Mouse (Mus musculus) left cerebral cortex, postnatal 25 days (tissue): Measurements from ENCODE around the gene 2810006K23Rik. TPM values are rescaled to one million over a fixed set of nuclear protein-coding genes. Genes with fewer than 3 reads are reported as not detected.
A peak's percentile ranks its signal among the peaks of the same experiment; 100 is the strongest.
"Not testable (repeated sequence)": the region's sequence is repeated elsewhere in the genome, so short reads cannot be mapped to it uniquely, and the experiment has no call there.

Experiments
- DNase-seq, 2 experiments: peaks; one replicate each; pipeline ENCODE4 v3.0.0; 2022; ENCODE audit warnings: low spot score in 2 of 2, mixed read lengths in 1 of 2
- intact Hi-C: fragments of 180-260 bp; cut with DNase I; formaldehyde crosslinking; loops from one replicate; pipeline ENCODE4 v1.15.1; 2025
- total RNA-seq, 2 experiments: library from RNA; stranded (reverse); gene quantifications; 2 replicates each; pipeline ENCODE4 v1.2.3; 2021

The 2810006K23Rik gene
- total RNA-seq, result 10 to 100 TPM; 16.4 to 17.5 TPM

GRCm38 (mm10) chr5:124327510-124328364, at the start of gene 2810006K23Rik, which contains the start of gene Mphosph9:
Gene 2810006K23Rik, plus strand, starts transcription at chr5:124328089.
Gene Mphosph9, minus strand, starts transcription at chr5:124327972.
- DNase-seq, result peak; percentile 99 to 100
- intact Hi-C loops, result no loop called here

- intact Hi-C loops, result no loop called here
- DNase-seq, result no peak
These were observed 45.0 kb upstream of the 2810006K23Rik start for GRCm38 (mm10) chr5:124282854-124283253.

GRCm38 (mm10) chr5:124284330-124284729, 43.6 kb upstream of the 2810006K23Rik start:
- DNase-seq, result no peak
- intact Hi-C loops, result no loop called here

GRCm38 (mm10) chr5:124287616-124288247, 40.2 kb upstream of the 2810006K23Rik start:
- intact Hi-C loops, result loop anchor here (5.0 kb wide), 2 partner anchors 35 to 125 kb away; no protein-coding TSS in a partner anchor
- DNase-seq, result peak in 1 of 2 experiments; percentile 90

GRCm38 (mm10) chr5:124290216-124290615, 37.7 kb upstream of the 2810006K23Rik start:
- intact Hi-C loops, result no loop called here
- DNase-seq, result peak in 1 of 2 experiments; percentile 83

DNA sequence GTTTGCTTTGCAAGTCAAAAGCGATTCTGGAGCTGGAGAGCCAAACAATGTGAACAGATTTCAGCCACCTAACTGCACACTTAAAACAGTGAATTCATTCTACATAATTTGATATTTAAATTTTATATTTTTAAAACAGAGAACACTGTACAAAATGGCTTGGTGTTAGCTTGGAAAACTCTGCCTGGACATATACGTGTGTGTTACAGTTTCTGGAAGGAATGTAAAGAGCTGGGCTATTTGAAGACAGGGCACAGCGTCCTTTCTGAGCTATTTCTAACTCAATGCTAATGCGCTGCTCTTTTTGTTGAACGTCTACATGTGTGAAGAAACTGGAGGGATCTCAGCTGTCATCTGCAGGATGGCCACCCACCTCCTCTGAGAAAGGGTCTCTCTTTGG, 33.9 kb upstream of the 2810006K23Rik start:
- peak in 1 of 2 experiments; percentile 67 for DNase-seq
- intact Hi-C loops, result loop anchor here (1.0 kb wide), 1 partner anchor 73 kb away; no protein-coding TSS in a partner anchor

DNA sequence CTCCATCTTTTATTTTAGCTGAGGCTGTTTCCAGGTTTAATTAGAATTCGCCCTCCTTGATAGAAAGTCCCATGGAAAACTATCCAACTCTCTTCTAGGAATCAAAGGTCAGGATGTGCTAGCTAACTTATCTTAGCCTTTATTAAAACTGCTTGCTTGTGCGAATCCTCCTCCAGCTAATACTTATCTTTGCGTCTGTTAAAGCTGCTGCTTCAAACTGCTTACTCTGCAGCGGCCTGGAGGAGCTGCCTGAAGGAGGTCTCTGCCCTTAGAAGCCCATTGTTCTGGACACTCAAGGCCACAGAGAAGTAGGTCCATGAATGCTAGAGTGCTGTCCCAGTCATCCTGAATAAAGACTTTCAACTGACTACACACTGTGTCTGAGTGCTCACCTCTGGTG, 31.4 kb upstream of the 2810006K23Rik start:
- intact Hi-C loops, result no loop called here
- DNase-seq, result no peak

- intact Hi-C loops, DNase-seq: not testable (repeated sequence)
These were observed 28.6 kb upstream of the 2810006K23Rik start for GRCm38 (mm10) chr5:124299307-124299706.

GRCm38 (mm10) chr5:124300132-124300531, 27.8 kb upstream of the 2810006K23Rik start:
- intact Hi-C loops, result no loop called here
- DNase-seq, result no peak

DNA sequence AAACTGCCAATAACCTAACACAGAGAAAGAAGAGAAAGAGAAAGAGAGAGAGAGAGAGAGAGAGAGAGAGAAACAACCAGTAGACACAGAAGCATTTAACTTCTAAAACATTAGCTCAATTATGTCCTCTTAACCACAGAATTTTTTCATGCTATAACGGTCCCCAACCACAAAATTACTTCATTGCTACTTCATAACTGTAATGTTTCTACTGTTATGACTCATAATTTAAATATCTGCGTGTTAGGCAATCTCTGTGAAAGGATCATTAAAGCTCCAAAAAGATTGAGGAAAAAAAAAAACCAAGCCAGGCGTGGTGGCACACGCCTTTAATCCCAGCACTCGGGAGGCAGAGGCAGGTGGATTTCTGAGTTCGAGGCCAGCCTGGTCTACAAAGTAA, 25.0 kb upstream of the 2810006K23Rik start:
- intact Hi-C loops, DNase-seq: not testable (repeated sequence)

DNA sequence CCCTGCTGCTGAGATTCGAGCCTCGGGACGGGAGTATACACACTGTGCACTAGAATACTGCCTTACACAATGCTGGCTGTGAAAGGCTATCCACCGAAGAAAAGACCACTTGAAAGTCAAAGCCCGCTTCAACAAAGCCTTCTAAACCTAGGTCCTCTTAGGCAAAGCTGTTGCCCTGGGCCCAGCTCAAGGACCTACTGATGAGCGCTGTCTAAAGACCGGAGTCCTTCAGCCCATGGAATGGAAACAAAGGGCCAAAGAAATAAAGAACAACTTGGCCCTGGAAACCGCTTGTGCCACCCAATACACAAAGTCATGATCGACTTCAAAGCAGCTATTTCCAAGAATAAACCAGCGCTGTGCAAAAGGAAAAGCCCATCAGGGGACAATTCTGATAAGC, 18.7 kb upstream of the 2810006K23Rik start:
- DNase-seq, result no peak
- intact Hi-C loops, result no loop called here

GRCm38 (mm10) chr5:124310091-124310490, 17.8 kb upstream of the 2810006K23Rik start:
- intact Hi-C loops, result no loop called here
- no peak for DNase-seq

DNA sequence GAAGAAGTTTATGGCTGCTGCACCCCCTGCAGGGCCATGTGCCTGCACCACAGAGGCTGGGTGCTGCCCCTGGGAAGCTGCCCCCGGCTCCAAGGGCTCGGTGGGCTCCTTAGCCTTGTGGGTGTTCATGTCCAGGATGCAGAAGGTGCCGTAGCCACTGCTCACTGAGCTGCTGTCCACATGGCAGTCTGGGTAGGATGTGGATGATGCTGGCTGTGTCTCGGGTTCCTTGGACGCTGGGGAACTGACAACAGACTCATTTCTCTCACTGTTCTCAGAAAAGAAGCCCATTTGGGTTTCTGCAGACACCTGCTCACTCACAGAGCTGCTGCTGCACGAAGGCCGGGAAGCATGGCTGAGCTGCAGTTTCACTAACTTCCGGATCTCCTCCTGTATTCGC, 12.4 kb upstream of the 2810006K23Rik start:
- intact Hi-C loops, result no loop called here
- no peak for DNase-seq

DNA sequence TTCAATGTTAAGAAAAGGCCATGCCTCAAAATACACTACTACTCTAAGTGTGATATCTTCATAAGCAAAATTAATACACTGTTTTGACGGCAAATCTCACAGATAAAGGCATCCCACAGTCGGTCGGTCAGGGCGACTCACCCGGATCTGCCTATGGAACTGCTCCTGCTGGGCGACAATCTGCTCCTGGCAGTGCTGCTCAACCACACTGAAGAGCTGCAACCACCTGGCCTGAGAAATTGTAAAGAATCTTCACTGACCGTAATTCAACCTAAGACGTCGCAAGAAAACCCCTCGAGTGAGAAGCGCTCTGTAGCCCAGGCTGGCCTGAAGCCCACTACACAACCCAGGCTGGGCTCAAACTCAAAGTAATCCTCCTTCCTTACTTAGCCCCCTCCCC, 11.9 kb upstream of the 2810006K23Rik start:
- intact Hi-C loops, result no loop called here
- no peak for DNase-seq

DNA sequence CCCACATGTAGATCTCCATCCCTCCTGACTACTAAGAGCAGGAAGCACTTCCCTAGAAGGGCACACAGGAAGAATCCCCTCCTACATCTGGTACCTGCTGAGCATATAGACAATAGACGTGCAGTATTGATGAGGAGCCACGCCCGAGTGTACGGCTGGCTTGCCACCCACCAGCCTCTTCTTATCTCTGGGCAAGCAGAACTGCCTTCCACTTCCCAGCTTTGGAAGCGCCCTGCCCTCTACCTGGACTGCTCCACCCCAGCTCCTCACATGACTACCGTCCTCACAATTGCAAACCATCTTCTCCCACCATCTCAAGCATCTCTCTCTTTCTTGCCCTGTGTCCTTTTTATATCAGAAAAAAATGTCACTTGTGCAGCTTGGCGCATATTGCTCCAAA, 10.2 kb upstream of the 2810006K23Rik start:
- intact Hi-C loops, result no loop called here
- no peak for DNase-seq

DNA sequence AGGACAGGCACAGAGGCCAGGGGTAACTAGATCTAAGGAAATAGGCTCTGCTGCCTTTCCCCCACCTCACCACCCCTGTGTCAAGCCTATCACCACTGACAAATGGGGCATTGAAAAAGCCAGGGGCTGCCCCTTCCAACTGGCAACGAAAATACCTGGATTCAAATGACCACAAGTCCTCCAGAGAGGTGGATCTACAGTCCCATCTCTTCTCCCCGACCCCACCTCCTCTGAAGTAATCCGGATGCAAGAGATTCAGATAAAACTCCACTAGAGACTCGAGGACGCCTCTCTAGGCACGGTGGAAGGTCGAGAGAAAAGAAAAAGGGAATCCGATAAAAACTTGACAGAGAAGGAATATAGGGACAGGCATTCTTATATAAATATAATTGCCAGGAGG, 1.1 kb upstream of the 2810006K23Rik start:
- DNase-seq, result no peak
- intact Hi-C loops, result no loop called here

- no peak for DNase-seq
- intact Hi-C loops, result no loop called here
These were observed 2.2 kb downstream of the 2810006K23Rik start for GRCm38 (mm10) chr5:124330086-124330485.

- intact Hi-C loops, result no loop called here
- peak in 1 of 2 experiments; percentile 79 for DNase-seq
These were observed 6.5 kb downstream of the 2810006K23Rik start for GRCm38 (mm10) chr5:124334392-124334791.

- intact Hi-C loops, result no loop called here
- DNase-seq, result no peak
These were observed 9.2 kb downstream of the 2810006K23Rik start for GRCm38 (mm10) chr5:124337103-124337502.

DNA sequence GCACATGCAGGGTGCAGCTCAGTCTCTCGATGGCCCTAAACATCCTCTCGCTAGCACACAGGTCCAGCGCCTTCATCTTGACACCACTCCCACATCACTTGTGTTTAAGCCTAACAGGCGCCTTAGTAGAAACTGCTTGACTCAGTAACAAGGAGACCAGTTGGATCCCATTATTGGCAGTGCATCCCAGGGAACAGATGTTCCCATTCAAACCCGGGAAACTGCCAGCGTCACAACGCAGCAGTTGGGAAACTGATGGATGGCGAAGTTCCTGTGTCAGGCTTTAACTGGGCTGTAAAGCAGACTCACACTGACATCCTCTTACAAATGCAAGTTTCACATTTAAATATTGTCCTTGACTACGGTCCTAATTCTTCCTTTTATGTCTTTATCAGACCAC, 10.0 kb downstream of the 2810006K23Rik start:
- intact Hi-C loops, result no loop called here
- DNase-seq, result peak; percentile 54 to 88

DNA sequence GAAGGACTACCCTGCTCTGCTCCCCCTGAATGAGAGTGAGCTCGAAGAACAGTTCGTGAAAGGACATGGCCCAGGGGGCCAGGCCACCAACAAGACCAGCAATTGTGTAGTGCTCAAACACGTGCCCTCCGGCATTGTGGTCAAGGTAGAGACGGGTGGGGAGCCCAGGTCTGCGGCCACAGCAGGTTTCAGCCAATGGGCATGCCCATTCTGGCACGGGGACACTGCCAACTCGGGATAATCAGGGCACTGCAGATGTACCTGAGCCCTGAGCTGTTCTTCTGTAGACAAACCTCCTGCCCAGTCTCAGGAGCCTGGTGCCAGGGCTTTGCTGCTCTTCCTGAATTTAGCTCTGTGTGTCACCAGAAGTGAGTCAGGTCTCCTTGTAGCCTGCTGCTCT, 10.9 kb downstream of the 2810006K23Rik start:
- intact Hi-C loops, result no loop called here

More for the DNA sequence above, 10.9 kb downstream of the 2810006K23Rik start:
- DNase-seq, result no peak
